Mouse (Mus musculus) T-helper 1 cell (primary cell): ENCODE measurements around the gene Ipo11.
"Not testable (repeated sequence)": the region's sequence is repeated elsewhere in the genome, so short reads cannot be mapped to it uniquely, and the experiment has no call there.

ENCODE experiments used
- in situ Hi-C: fragments of 300-600 bp; cut with MboI, MseI; formaldehyde crosslinking; loops from one replicate; pipeline ENCODE4 v1.15.1; 2025; ENCODE audit warnings: high pct_unique_total_duplicates

Gene Ipo11

DNA sequence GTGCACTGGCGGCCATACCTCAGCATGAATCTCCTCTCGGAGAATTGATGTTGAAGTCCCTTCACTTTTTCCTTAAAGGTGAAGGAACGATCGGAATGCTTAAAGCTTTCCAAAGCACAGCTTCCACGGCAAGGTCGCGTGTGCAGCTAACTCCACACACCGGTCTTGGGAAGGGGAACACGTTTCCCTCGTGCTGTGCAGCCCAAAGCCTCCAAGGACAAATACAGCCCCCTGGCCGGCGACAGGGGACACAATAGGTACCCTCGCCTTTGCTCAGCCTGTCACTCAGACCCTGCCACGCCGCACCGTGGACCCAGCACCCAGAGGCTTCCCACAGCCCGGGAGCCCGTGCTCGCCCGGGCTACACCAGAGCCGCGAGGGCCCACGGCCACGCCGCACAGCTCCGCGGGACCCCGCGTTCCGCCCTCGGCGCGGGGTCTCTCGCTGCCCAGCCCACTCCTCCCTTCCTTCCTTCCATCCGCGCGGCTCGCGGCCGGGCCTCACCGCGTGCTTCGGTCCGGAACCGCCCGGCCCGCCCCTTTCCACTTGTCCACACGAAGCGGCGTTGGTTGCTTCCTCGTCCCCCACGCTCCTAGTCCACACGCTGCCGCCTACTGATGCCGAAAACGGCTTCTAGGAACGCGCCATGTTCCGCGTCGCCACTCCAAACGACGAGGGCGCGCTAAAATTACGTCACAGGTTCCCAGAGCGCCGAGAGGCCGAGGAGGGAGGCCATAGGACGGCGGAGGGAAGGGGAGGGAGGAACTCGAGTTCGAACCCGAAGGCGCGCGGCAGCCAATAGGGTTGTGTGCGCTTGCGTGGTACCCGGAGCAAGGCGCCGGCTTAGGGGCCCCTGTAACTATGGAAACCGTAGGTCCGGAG lies at the start of gene Ipo11:
Gene Ipo11, minus strand, starts transcription at position 703 of the 882 bp plus-strand sequence.
- in situ Hi-C loops, result no loop called here

DNA sequence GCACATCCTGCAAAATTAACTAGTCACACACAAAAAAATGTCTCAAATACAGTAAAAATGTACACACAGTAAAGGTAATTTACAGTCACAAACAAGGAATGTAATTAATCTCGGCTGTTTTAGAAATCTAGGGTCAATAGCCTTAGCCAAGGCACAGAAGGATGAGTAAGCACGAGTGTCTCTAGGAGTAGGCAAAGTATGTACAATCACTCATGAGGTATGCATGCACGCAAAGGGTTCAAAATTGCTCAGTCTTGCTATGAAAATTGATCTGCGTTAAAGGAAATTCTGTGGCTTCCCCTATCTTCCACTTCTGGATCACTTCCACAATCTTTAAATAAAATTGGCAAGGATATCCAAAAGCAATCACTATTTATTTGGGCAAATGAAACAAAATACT lies 24.7 kb upstream of the Ipo11 start:
- in situ Hi-C loops, result no loop called here

GRCm38 (mm10) chr13:106960557-106960956 lies 23.8 kb upstream of the Ipo11 start:
- in situ Hi-C loops, result no loop called here

GRCm38 (mm10) chr13:106958286-106958685 lies 21.5 kb upstream of the Ipo11 start:
- in situ Hi-C loops, result no loop called here

GRCm38 (mm10) chr13:106957554-106957953 lies 20.8 kb upstream of the Ipo11 start:
- in situ Hi-C loops, result no loop called here

DNA sequence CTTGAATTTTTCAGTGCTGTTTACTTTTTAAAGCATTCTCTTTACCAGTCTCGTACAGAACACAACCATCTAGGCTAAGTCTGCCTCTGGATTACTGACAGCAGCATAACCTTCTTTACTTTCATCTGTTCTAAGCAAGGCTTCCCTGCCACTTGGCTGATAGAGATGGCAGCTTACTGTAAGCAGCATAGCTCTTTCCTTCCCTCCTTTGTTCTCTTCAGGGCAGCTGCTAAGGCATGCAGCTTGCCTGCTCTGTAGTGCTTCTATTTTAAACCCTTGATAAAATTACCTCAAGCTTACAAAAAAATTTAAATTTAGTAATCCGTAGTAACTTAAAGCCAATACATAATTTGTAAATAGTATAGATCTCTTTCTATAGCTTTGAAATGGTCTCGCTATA lies 18.1 kb upstream of the Ipo11 start:
- in situ Hi-C loops, result no loop called here

GRCm38 (mm10) chr13:106947583-106947982 lies 10.8 kb upstream of the Ipo11 start:
- in situ Hi-C loops, result loop anchor here (5.0 kb wide), 1 partner anchor 155 kb away; no protein-coding TSS in a partner anchor

GRCm38 (mm10) chr13:106946594-106947540 lies 10.1 kb upstream of the Ipo11 start, which contains the start of gene Dimt1:
Gene Dimt1, plus strand, starts transcription at chr13:106947127.
- in situ Hi-C loops, result loop anchor here (5.0 kb wide), 1 partner anchor 155 kb away; no protein-coding TSS in a partner anchor

GRCm38 (mm10) chr13:106945518-106945917 lies 8.8 kb upstream of the Ipo11 start:
- in situ Hi-C loops, result loop anchor here (5.0 kb wide), 1 partner anchor 157 kb away; no protein-coding TSS in a partner anchor

DNA sequence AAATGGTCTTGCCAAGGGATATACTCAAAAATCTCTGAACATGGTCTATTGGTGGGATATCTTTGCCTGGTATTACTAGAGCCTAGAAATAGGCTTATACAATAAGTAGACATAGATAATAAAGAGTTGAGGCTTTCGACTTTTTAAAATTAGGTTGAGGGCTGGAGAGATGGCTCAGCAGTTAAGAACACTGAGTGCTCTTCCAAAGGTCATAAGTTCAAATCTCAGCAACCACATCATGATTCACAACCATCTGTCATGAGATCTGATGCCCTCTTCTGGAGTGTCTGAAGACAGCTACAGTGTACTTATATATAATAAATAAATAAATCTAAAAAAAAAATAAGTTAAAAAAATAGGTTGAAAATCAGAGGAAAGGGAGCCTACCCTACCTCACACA lies 6.0 kb upstream of the Ipo11 start:
- in situ Hi-C loops, result loop anchor here (5.0 kb wide), 1 partner anchor 1215 kb away; the partner anchor contains the start of genes Ercc8 and Ndufaf2

DNA sequence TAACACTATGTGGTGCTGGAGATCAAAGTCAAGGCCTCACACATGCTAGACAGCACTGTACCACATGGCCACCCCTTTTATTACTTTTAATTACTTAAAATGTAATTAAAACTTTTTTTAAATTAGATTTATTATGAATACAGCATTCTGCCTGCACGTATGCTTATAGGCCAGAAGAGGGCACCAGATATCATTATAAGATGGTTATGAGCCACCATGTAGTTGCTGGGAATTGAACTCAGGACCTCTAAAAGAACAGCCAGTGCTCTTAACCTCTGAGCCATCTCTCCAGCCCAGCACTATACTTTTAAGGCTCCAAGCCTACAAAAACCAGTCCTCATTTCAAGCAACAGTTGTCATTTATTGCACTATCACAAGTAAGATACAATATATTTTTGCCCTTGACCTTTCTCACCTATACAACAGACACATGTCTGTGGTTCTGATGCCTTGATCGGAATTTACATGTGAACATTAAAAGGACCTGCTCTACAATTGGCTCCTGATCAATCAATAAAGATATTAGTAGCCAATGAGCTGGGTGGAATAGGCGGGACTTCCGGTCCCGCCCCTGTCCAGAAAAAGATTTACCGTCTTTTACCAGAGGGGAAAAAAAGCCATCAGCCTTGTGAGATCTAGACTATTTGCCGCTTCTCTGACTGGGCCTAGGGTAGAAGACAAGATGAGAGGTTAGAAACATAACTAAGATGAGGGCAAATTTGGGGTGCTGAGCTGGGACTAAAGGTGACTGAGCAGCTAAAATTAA lies 4.6 kb upstream of the Ipo11 start:
- in situ Hi-C loops, result loop anchor here (5.0 kb wide), 1 partner anchor 1216 kb away; the partner anchor contains the start of genes Ercc8 and Ndufaf2

DNA sequence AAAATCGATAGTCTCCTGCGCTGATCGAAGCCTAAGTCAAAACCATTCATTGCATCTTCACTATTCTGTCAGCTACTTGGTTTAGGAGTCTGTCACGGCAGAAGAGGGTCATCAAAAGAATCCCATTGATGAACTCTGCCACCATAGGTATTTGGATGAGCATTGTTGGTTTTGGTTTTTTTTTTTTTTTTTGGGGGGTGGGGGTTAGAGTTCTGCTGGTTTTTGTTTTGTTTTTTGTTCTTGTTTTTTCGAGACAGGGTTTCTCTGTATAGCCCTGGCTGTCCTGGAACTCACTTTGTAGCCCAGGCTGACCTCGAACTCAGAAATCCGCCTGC lies 347 bp upstream of the Ipo11 start:
- in situ Hi-C loops, result no loop called here

- in situ Hi-C loops, result no loop called here
These were observed 895 bp downstream of the Ipo11 start for GRCm38 (mm10) chr13:106935871-106936255.

DNA sequence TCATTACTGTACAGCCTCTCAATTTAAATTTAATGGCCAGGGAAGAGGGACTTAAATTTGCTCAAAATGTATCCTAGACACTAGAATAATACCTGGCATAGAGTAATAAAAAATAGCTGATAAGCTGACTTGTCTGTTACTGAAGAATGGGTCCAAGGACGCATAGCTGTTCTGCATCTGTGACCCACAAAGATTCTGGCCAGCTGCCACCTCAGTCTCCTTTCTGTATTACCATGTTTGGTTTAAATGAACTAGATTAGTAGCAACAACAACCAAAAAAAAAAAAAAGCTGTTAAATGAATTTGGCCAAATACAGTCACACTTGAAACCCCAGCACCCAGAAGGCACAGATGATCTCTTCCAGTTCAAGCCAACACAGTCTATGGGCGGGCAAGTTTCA lies 7.6 kb downstream of the Ipo11 start:
- in situ Hi-C loops, result no loop called here

GRCm38 (mm10) chr13:106928296-106928695 lies 8.5 kb downstream of the Ipo11 start:
- in situ Hi-C loops, result no loop called here

- in situ Hi-C loops, result not testable (repeated sequence)
These were observed 10.8 kb downstream of the Ipo11 start for GRCm38 (mm10) chr13:106925921-106926320.

DNA sequence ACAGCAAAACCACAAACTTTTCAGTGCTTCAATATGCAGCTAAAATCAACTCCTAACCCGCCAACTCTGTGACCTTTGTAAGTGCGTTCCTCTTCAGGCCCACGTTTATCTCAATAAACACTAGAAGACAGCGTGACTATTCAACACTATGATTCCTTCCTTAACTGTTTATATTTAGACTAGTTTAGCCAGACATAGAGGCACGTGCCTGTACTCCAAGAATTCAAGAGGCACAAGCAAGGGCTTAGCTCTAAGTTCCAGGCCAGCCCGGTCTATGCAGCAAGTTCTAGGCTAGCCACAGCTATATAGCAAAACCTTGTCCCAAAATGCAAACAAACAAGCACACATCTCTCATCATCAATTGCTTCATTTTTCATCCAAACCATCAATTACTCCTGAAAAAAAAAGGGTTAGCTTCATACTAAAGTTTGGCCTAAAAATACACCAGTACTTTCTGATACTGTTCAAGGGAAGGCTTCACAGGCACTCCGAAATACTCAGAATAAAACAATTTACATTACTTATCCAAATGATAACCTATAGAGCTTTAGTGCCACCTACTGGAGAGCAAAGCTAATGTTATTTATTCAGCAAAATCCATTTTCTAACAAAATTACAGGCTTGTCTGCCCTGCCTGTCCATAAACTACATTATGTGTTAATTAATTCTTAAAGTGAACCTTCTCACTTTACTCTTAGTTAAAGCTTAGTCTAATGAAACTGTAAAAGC lies 18.3 kb downstream of the Ipo11 start:
- in situ Hi-C loops, result no loop called here

DNA sequence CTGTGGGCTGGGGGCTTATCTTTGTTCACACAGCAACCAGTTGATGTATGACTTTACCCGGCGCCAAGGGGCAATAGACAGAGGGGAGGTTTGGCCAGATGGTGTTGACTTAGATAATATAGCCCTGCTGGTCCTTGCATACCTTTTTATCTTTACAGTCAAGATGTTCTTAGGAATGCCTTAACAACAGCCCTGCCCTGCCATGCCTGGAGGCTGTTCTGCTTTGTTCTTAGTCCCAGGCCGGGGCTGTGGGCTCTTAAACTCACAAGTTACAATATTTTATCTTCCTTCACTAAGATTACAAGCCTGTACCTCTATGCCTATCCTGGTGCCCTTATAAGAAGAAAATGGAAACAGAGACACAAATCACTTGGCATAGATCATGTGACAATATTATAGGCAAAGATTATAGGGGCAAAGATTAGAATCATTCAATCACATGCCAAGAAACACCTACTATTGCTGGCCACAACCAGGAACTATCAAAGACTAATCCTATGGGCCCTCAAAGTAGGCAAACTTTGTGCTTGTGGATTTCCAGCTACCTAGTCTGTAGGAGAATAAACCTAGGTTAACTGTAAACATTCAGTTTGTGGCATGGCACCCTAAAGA lies 23.5 kb downstream of the Ipo11 start:
- in situ Hi-C loops, result no loop called here

- in situ Hi-C loops, result no loop called here
These were observed 26.7 kb downstream of the Ipo11 start for GRCm38 (mm10) chr13:106910096-106910495.

- in situ Hi-C loops, result no loop called here
These were observed 29.5 kb downstream of the Ipo11 start for GRCm38 (mm10) chr13:106907273-106907672.
